17 mouse cellular contexts compared by ENCODE assay signal in genomic region chr10:44556845-44557244, GRCm38 (mm10).
"Had no signal": no experiment of that assay in that cellular context is flagged by ENCODE, and none has a peak within 500 bp of the region (broad histone marks: within the 10 kb centered on the region; RNA-seq: fewer than 3 reads in every experiment).

No protein-coding gene starts in this region.

- DNase-seq: kidney, adult 2 months; kidney, postnatal 14 days; lung, postnatal 14 days; midbrain, embryonic 14.5 days; retina, postnatal 1 day; right cerebral cortex, postnatal 4 days; spleen, adult 18-20 months; thymus, adult 18-20 months; thymus, postnatal 14 days had no signal

- H3K9ac ChIP-seq: kidney, embryonic 15.5 days; limb, embryonic 15.5 days; lung, embryonic 15.5 days; neural tube, embryonic 12.5 days had no signal

- H3K4me1 ChIP-seq: kidney, embryonic 15.5 days; limb, embryonic 15.5 days; lung, embryonic 15.5 days; neural tube, embryonic 12.5 days had no signal

- H3K27ac ChIP-seq: kidney, embryonic 15.5 days; left cerebral cortex, adult 2 months; limb, embryonic 15.5 days; lung, embryonic 15.5 days; macrophage; neural tube, embryonic 12.5 days had no signal

- H3K4me3 ChIP-seq: kidney, embryonic 15.5 days; left cerebral cortex, adult 2 months; limb, embryonic 15.5 days; lung, embryonic 15.5 days; myocyte; neural tube, embryonic 12.5 days had no signal

- H3K4me2 ChIP-seq: kidney, embryonic 15.5 days; limb, embryonic 15.5 days; lung, embryonic 15.5 days; neural tube, embryonic 12.5 days had no signal

- H3K36me3 ChIP-seq: kidney, embryonic 15.5 days; limb, embryonic 15.5 days; lung, embryonic 15.5 days; neural tube, embryonic 12.5 days had no signal

- H3K9me3 ChIP-seq: kidney, embryonic 15.5 days; limb, embryonic 15.5 days; lung, embryonic 15.5 days had no signal

- H3K27me3 ChIP-seq: kidney, embryonic 15.5 days; limb, embryonic 15.5 days; lung, embryonic 15.5 days; neural tube, embryonic 12.5 days had no signal

- ATAC-seq: intestine, embryonic 16.5 days had no signal
